Mouse (Mus musculus) heart, embryonic 13.5 days (tissue): ENCODE measurements around the gene Cela3b. TPM values are rescaled to one million over a fixed set of nuclear protein-coding genes. Genes with fewer than 3 reads are reported as not detected.

Experiments
- ATAC-seq: fragments of 200-750 bp; cut with Nextera tagmentation; 2 replicates; pipeline ENCODE4 v1.8.0; 2017; ENCODE audit warnings: moderate TSS enrichment; ENCODE audit not compliant: insufficient number of reproducible peaks, low FRiP score, low TSS enrichment; ENCODE audit errors: extremely low read depth
- H3K27ac ChIP-seq: fragments of 300-500 bp; sonication (generic); replicated peaks from 2 replicates; pipeline ENCODE4 v1.5.1; 2015; ENCODE audit warnings: moderate library complexity, mild to moderate bottlenecking, inconsistent platforms
- H3K27me3 ChIP-seq: fragments of 300-500 bp; sonication (generic); replicated peaks from 2 replicates; pipeline ENCODE4 v1.6.1; 2015; ENCODE audit warnings: mild to moderate bottlenecking, inconsistent platforms
- H3K36me3 ChIP-seq: fragments of 300-500 bp; sonication (generic); 2 replicates; pipeline ENCODE4 v1.6.1; 2015; ENCODE audit warnings: mild to moderate bottlenecking, inconsistent platforms
- H3K4me1 ChIP-seq: fragments of 300-500 bp; sonication (generic); 2 replicates; pipeline ENCODE4 v1.6.1; 2015; ENCODE audit warnings: inconsistent platforms
- H3K4me2 ChIP-seq: fragments of 300-500 bp; sonication (generic); 2 replicates; pipeline ENCODE4 v1.6.1; 2015; ENCODE audit warnings: inconsistent platforms, mild to moderate bottlenecking, moderate library complexity
- H3K4me3 ChIP-seq: fragments of 300-500 bp; sonication (generic); 2 replicates; pipeline ENCODE4 v1.5.1; 2015; ENCODE audit warnings: moderate library complexity, mild to moderate bottlenecking, inconsistent platforms
- H3K9ac ChIP-seq: fragments of 300-500 bp; sonication (generic); 2 replicates; pipeline ENCODE4 v1.6.1; 2015; ENCODE audit warnings: inconsistent platforms, mild to moderate bottlenecking, moderate library complexity
- H3K9me3 ChIP-seq: fragments of 300-500 bp; sonication (generic); 2 replicates; pipeline ENCODE4 v1.6.1; 2016; ENCODE audit warnings: inconsistent platforms
- WGBS: fragments of 180-500 bp; shearing (Covaris S2); methylation state at CpG from one replicate; pipeline ENCODE4 v1.1.7; 2015; ENCODE audit warnings: mixed read lengths; 5-methylcytosine and 5-hydroxymethylcytosine counted together
- polyA plus RNA-seq: library from polyadenylated mRNA; unstranded; fragments of >200 nt; fragmentation: Nextera tagmentation; extraction: Ambion mirVana; gene quantifications from 2 replicates; pipeline ENCODE4 v1.2.1, GENCODE M21; 2015

Cela3b gene
- polyA plus RNA-seq, 1 experiment from 2014 or later, result not detected

- Histone ChIP-seq H3K9me3 (no peaks in the 10 kb centered on the region), H3K4me1 (peaks cover 83% of the 10 kb centered on the region), H3K27ac (peak overlapping the region; percentile 100), H3K4me3 (peak overlapping the region; percentile 95), H3K27me3 (no peaks in the 10 kb centered on the region), H3K36me3 (peaks cover 16% of the 10 kb centered on the region), H3K9ac (peak overlapping the region; percentile 99), H3K4me2 (peak overlapping the region; percentile 91)
- WGBS, result 33% methylated on average over 9 of the region's 9 CpGs
- ATAC-seq, result no peak
Measured at GRCm38 (mm10) chr4:137470701-137471317, 40.5 kb upstream of the Cela3b start.

- Histone ChIP-seq H3K9me3 (no peaks in the 10 kb centered on the region), H3K4me1 (peaks cover 82% of the 10 kb centered on the region), H3K9ac (peak overlapping the region; percentile 99), H3K4me3 (peak overlapping the region; percentile 95), H3K36me3 (peaks cover 15% of the 10 kb centered on the region), H3K4me2 (peak overlapping the region; percentile 91), H3K27ac (peak overlapping the region; percentile 100), H3K27me3 (no peaks in the 10 kb centered on the region)
- no peak for ATAC-seq
- 21% methylated on average over 15 of the region's 15 CpGs for WGBS
Measured at GRCm38 (mm10) chr4:137469845-137470692, 39.7 kb upstream of the Cela3b start.

DNA sequence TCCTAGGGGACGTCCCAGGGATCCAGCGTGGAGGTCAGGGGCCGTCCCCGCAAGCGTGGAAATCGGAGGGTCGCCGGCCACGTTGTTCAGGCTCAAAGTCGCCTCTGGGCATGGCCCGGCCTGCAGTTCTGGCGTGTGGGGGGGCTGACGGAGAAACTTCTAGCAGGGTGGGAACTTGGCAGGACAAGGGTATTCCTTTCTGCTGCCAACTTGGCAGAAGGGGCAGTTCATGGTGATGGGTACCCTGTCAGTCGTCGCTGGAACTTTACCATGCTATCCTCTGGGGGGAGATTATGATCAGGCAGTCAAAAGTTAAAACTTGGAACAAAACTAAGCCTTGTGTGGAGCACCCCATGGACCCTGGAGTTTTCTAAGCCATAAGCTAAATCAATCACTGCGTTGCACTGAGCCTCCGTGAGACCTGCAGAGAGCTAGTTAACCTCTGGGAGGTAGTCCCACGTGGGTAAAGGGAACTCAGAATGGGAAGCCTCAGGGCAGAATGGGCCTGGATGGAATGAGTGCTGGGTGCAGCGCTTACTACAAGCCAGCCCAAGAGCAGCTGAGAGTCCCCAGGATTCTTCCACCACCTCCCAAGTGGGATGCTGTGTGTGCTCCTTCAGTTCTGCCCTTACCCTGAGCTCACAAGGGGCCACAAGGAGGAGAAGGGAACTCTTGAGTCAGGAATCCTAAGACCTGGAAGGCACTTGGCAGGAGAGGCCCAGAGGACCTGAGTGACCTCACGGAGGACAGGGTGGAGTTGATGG, 38.9 kb upstream of the Cela3b start:
- peak overlapping the region; percentile 91 for H3K4me2 ChIP-seq
- peak overlapping the region; percentile 100 for H3K27ac ChIP-seq
- H3K4me3 ChIP-seq, result peak overlapping the region; percentile 95
- peaks cover 11% of the 10 kb centered on the region; the same call in 1 of the 2 replicates for H3K36me3 ChIP-seq
- no peaks in the 10 kb centered on the region for H3K9me3 ChIP-seq
- 2% methylated on average over 20 of the region's 20 CpGs for WGBS
- no peak for ATAC-seq
- H3K9ac ChIP-seq, result peak overlapping the region; percentile 99
- peaks cover 81% of the 10 kb centered on the region for H3K4me1 ChIP-seq
- no peaks in the 10 kb centered on the region for H3K27me3 ChIP-seq

GRCm38 (mm10) chr4:137468260-137469080, 38.1 kb upstream of the Cela3b start, which contains the start of gene Hspg2:
Hspg2 (plus strand) TSS chr4:137468769.
- Histone ChIP-seq H3K36me3 (peaks cover 11% of the 10 kb centered on the region; the same call in 1 of the 2 replicates), H3K4me2 (peak within 1 kb of the TSS; percentile 91), H3K4me1 (peaks cover 79% of the 10 kb centered on the region), H3K27me3 (no peaks in the 10 kb centered on the region), H3K4me3 (peak within 1 kb of the TSS; percentile 95), H3K27ac (peak within 1 kb of the TSS; percentile 100), H3K9ac (peak within 1 kb of the TSS; percentile 99), H3K9me3 (no peaks in the 10 kb centered on the region)
- WGBS, result 1% methylated on average over 66 of the region's 72 CpGs
- ATAC-seq, result peak; percentile 72

DNA sequence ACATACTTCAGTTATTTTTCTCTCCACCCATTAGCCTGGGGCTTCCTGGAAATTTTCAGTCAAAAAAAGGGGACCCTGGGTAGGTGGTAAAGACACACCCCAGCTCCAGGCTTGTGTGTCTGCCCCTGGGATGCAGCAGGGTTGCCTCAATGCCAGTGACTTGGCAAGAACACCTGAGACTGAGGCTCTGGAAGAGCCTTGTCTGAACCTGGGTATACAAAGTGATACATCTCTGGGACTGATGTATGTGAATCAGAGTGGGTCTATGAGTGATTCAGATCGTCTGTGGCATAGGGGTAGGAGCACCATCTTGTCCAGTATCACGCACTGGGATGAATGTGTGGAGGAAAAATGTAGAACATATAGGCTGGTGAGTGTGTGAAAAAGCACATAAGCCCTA, 37.2 kb upstream of the Cela3b start:
- peaks cover 3% of the 10 kb centered on the region; the same call in 1 of the 2 replicates for H3K36me3 ChIP-seq
- H3K27me3 ChIP-seq, result no peaks in the 10 kb centered on the region
- H3K4me2 ChIP-seq, result peak overlapping the region; percentile 91; the same call in 1 of the 2 replicates
- peak overlapping the region; percentile 91 for H3K27ac ChIP-seq
- 75% methylated on average over 2 of the region's 2 CpGs for WGBS
- peak overlapping the region; percentile 79 for H3K9ac ChIP-seq
- H3K4me3 ChIP-seq, result no peak overlapping the region
- no peak for ATAC-seq
- H3K9me3 ChIP-seq, result no peaks in the 10 kb centered on the region
- H3K4me1 ChIP-seq, result peaks cover 70% of the 10 kb centered on the region

- no peak; the same call in 1 of the 2 replicates for ATAC-seq
- Histone ChIP-seq H3K4me2 (no peak overlapping the region), H3K9me3 (no peaks in the 10 kb centered on the region), H3K27ac (peak overlapping the region; percentile 91), H3K4me1 (peaks cover 70% of the 10 kb centered on the region), H3K9ac (peak overlapping the region; percentile 79; the same call in 1 of the 2 replicates), H3K36me3 (no peaks in the 10 kb centered on the region), H3K27me3 (no peaks in the 10 kb centered on the region), H3K4me3 (no peak overlapping the region)
- 44% methylated on average over 4 of the region's 4 CpGs for WGBS
Measured at GRCm38 (mm10) chr4:137466991-137467390, 36.7 kb upstream of the Cela3b start.

DNA sequence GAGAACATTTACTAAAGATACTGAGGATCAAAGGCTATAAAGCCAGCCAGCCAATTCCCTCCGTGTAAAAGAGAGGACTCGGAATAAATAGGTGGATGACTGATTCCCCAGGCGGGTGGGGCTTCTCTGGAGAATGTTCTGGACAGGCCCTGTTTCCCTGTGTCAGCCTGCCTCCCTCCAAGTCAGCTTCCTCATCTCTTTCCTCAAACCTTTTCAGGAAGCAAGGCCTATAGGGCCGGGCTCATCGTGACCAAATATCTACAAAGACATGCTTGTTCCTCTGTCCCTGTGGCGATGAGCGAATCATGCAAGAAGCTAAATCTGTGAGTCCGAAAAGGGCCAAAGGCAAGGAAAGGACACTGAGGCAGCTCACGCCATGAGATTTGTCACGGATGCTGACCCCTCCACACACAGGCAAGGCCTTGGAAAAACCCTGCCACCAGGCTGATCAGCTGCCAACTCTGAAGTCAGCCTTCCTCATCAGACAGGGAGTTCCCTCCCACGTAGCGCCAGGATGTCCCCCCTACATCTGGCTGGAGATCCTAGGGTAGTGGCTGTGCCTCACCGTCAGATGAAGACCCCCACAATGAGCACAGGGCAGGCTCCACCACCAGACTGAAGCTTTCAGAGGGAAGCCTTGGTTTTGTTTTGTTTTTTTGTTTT, 34.9 kb upstream of the Cela3b start:
- H3K9me3 ChIP-seq, result no peaks in the 10 kb centered on the region
- no peak for ATAC-seq
- H3K4me2 ChIP-seq, result no peak overlapping the region
- no peaks in the 10 kb centered on the region for H3K27me3 ChIP-seq
- peak overlapping the region; percentile 50 for H3K9ac ChIP-seq
- no peaks in the 10 kb centered on the region for H3K36me3 ChIP-seq
- 62% methylated on average over 13 of the region's 13 CpGs for WGBS
- peak overlapping the region; percentile 91 for H3K27ac ChIP-seq
- H3K4me1 ChIP-seq, result peaks cover 64% of the 10 kb centered on the region
- H3K4me3 ChIP-seq, result no peak overlapping the region

GRCm38 (mm10) chr4:137461981-137462690, 31.8 kb upstream of the Cela3b start:
- peak overlapping the region; percentile 38 for H3K27ac ChIP-seq
- H3K27me3 ChIP-seq, result no peaks in the 10 kb centered on the region
- WGBS, result 51% methylated on average over 16 of the region's 16 CpGs
- no peak for ATAC-seq
- H3K9me3 ChIP-seq, result no peaks in the 10 kb centered on the region
- no peak overlapping the region for H3K4me2 ChIP-seq
- H3K9ac ChIP-seq, result no peak overlapping the region
- no peaks in the 10 kb centered on the region for H3K36me3 ChIP-seq
- H3K4me3 ChIP-seq, result no peak overlapping the region
- H3K4me1 ChIP-seq, result peaks cover 50% of the 10 kb centered on the region

DNA sequence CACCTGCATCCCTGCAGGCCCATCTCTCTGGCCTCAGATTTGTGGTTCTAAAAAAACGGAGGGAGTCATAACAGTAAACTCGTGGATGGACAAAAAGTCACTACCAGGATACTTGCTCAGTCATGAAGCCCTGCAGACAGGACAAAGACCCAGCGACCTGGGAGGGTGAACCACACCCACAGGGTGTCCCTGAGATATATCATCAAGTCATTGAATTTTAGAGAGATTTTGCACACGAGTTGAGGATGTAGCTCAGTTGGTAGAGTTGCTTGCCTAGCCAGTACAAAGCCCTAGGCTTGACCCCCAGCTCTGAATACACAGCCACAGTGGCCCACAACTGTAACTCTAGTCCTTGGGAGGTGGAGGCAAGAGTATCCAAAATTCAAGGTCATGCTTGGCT, 30.9 kb upstream of the Cela3b start:
- H3K36me3 ChIP-seq, result no peaks in the 10 kb centered on the region
- no peak overlapping the region for H3K4me2 ChIP-seq
- no peaks in the 10 kb centered on the region for H3K27me3 ChIP-seq
- peak overlapping the region; percentile 68 for H3K27ac ChIP-seq
- WGBS, result 70% methylated on average over 4 of the region's 4 CpGs
- H3K9ac ChIP-seq, result no peak overlapping the region
- no peak for ATAC-seq
- H3K9me3 ChIP-seq, result no peaks in the 10 kb centered on the region
- no peak overlapping the region for H3K4me3 ChIP-seq
- H3K4me1 ChIP-seq, result peaks cover 53% of the 10 kb centered on the region

DNA sequence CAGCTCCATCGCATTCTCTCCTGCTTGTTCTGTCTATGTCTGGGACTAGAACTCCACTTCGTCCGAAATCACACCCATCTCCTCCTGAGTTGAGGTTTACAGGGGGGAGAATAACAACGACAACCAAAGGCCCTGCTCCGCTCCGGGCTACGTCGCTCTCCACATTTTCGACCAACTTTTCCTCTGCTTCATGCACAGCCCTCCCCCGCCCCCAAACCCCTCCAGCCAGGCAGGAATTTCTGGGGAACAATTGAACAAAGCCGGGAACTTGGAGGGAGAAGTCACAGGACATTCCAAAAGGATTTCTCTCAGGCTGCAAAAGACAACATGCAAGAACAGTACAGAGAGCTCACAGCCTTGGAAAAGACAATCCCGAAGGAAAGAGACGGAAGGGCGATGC, 30.3 kb upstream of the Cela3b start:
- WGBS, result 67% methylated on average over 14 of the region's 14 CpGs
- no peak overlapping the region for H3K4me3 ChIP-seq
- H3K4me2 ChIP-seq, result no peak overlapping the region
- H3K9ac ChIP-seq, result no peak overlapping the region
- H3K27ac ChIP-seq, result peak overlapping the region; percentile 68
- no peaks in the 10 kb centered on the region for H3K36me3 ChIP-seq
- H3K27me3 ChIP-seq, result no peaks in the 10 kb centered on the region
- ATAC-seq, result no peak
- H3K4me1 ChIP-seq, result peaks cover 53% of the 10 kb centered on the region
- H3K9me3 ChIP-seq, result no peaks in the 10 kb centered on the region
